Mouse (Mus musculus) CD4-positive, CD25-positive, alpha-beta regulatory T cell, adult 4 months (primary cell): ENCODE data around the gene Pgls. TPM values are rescaled to one million over a fixed set of nuclear protein-coding genes. Genes with fewer than 3 reads are reported as not detected.

Source experiments
- ATAC-seq: one replicate; pipeline ENCODE4 v1.8.0; 2017
- polyA plus RNA-seq, 2 experiments: library from polyadenylated mRNA; unstranded; fragments of 100-300 nt; shearing (Covaris generic); gene quantifications; one replicate each; pipeline ENCODE4 v1.2.1; 2017

Gene Pgls
- 10 to 100 TPM; 51.5 to 53.4 TPM for polyA plus RNA-seq

DNA sequence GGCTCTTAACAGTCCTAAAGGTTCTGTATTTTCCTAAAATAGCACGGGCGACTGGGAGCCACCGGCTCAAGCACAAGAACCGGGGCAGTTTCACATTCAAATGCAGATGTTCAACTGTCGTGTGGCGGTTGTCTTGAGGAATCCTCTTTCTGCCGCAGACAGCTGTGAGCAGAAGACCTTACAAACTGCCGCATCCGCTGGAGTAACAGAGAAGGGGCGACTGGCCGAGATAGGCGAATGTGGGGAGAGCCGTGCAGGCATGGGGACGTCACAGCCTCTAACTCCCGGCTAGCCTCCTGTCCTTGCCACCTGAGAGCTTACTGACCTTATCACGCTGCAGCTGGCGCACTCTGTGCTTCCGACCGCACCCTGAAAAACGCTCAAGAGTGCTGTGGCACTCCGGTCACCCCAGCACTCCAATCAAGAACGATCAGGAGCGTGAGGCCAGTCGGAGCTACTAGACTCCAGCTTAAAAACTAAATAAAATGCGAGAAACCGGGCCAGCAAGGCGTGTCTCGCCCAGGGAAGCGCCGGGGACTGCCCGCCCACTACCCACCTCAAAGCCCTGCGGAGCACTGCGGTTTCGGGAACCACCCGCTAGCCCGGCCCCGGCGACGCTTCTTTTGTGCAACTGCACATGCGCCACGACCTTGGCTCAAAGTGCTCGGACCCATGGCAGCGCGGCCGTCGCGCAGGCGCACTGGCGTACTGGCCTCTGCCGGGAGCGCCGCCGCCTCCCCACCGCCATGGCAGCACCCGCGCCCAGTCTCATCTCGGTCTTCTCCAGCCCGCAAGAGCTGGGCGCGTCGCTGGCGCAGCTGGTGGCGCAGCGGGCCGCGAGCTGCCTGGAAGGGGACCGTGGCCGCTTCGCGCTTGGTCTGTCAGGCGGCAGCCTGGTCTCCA, at the start of gene Pgls:
TSS of gene Pgls (plus strand) at position 706 of the 903 bp plus-strand sequence.
- peak; percentile 84 for ATAC-seq

DNA sequence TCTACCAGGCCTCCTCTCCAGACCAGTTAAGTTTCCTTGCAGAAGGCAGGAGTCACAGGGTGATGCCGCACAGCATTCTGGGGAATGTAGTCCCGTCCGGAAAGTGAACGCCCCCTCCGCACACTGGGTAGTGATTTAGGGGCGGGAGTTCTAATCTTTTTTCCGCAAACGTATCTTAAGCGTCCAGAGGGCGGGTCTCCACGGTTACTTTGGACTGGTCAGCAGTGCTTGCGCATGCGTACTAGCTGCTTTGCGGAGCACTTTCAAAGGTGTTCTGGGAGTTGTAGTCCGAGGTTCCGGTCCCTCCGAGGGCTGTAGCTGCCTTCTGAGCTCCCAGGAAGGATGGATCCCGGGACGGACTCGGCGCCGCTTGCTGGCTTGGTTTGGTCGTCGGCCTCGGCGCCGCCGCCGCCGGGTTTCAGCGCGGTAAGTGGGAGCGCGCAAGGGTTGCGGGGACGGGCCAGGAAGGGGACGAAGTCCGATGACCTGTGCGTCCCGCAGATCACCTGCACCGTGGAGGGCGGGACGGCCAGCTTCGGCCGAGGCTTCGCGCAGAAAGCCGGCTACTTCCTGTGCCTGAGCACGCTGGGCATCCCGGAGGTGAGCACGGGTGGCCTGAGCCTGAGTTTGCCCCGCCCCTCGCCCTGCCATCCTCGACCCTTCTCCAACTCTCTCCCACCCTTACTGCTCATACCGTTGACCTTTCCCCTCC, 49.2 kb upstream of the Pgls start, which contains the start of gene Mvb12a:
TSS of gene Mvb12a (plus strand) at position 291 of the 712 bp plus-strand sequence.
- peak; percentile 99 for ATAC-seq

DNA sequence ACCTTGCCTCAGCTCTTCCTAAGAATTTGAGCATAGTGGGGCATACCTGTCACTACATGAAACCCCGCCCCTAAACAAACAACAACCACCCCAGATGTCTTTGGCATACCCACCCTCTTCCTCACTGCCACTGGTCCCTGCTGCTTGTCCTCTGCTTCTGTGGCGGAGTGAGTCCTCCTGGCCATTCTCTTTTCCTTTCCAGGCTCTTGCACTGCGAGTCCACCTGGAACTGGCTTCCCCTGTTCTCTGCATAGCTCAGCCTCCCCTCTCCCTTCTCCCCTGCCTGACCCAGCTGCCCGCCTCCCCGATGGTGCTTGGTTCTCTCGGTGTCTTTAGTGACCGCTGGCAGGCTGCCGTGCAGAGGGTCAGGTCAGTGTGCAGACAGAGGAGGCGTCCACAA, 48.2 kb upstream of the Pgls start:
- ATAC-seq, result no peak

DNA sequence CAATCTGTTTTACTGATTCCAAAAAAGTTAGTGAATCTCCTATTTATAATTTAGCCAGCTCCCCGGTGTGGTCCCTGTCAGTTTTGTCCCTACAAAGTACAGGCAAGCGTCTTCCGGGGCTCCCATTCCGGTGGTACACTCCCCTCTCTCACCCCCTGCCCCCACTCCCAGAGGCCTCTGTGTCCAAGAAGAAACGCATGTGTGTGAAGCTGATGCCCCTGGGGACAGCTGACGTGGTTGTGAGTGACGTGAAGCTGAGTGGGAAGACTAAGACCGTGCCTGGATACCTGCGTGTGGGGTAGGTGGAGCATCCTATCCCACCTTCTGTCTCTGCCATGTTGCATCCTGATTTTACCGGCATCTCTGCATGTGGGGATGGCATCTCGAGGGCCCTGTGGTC, 46.9 kb upstream of the Pgls start:
- no peak for ATAC-seq

DNA sequence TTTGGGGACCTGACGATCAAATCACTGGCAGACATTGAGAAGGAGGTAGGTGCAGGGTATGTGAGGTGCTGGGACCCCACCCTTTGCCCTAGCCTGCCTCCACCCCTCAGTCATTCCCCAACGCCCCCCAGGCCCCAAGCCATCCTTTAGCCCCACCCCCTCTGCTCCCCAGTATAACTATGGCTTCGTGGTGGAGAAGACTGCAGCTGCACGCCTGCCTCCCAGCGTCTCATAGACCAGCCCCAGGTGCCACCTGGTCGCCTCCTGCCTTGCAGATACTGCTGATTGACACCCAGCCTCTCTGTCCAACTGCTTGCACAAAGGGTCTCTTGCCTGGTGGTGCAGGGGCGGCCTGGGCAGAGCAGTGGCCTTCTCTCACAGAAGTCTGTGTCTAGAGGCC, 44.4 kb upstream of the Pgls start:
- no peak for ATAC-seq

DNA sequence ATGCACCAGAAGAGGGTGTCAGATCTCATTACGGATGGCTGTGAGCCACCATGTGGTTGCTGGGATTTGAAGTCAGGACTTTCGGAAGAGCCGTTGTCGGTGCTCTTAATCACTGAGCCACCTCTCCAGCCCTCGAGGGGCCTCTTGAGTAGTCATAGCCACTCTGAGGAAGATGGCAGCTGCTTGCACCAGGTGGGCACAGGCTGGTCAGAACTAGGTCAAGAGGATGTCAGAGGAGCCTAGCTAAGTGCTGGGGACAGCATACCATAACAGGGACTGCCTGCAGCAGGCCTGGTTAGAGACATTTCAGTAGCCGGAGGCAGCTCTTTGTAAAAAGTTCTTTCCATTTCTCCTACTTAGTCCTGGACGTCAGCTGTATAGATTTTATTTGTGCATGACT, 41.2 kb upstream of the Pgls start:
- ATAC-seq, result no peak

DNA sequence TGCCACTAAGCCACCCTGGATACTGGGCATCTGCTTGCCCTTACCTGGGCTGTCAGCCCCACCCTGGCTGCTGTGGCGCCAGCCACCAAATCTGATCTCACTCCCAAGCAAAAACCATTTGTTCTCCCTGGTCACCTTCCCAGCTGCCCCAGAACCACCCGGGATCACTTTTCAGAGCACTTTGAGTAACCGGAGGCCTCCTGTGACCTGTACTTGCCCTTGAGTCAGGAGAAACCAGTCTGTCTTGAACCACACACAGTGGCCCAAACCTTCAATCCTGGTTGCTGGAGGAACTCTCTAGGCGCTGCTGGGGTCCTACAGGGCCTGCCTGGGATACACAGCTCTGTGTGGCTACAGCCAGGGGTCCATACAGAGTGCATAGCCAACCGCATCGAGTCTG, 39.2 kb upstream of the Pgls start:
- no peak for ATAC-seq

DNA sequence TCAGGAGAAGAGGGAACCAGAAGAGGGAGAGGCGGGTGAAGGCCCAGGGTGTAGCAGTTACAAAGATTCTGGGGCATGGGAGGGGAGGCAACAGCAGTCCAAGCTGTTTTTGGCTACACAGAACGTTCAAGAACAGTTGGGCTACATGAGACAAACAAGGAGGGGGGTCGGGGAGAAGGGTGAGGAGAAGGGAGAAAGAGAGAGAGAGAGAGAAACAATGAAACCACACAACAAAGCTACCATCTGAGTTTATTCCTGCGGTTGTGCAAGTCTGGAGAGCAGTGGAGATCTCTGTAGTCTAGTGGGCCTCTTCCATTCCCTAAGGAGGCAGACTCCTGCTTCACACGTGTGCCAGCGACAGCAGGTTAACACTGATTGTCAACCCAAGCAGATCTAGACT, 38.0 kb upstream of the Pgls start:
- ATAC-seq, result no peak

DNA sequence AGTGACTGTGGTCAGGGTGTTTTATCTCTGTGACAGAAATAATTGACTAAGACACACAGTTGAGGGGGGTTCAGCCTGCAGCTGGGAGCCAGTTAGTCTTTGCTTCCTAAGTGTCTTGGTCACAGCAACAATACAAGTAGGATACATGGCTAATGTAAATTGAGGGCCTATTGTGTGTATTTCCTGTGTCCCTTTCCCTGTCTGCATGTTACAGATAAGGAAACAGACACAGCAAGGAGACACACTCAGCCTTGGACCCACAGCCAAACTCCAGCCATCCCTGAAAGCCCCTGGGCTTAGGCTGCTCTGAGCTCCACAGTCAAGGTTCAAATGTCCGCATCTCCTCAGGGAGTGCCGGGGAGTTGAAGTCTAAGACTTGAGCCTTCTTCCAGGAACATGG, 37.3 kb upstream of the Pgls start:
- ATAC-seq, result no peak

DNA sequence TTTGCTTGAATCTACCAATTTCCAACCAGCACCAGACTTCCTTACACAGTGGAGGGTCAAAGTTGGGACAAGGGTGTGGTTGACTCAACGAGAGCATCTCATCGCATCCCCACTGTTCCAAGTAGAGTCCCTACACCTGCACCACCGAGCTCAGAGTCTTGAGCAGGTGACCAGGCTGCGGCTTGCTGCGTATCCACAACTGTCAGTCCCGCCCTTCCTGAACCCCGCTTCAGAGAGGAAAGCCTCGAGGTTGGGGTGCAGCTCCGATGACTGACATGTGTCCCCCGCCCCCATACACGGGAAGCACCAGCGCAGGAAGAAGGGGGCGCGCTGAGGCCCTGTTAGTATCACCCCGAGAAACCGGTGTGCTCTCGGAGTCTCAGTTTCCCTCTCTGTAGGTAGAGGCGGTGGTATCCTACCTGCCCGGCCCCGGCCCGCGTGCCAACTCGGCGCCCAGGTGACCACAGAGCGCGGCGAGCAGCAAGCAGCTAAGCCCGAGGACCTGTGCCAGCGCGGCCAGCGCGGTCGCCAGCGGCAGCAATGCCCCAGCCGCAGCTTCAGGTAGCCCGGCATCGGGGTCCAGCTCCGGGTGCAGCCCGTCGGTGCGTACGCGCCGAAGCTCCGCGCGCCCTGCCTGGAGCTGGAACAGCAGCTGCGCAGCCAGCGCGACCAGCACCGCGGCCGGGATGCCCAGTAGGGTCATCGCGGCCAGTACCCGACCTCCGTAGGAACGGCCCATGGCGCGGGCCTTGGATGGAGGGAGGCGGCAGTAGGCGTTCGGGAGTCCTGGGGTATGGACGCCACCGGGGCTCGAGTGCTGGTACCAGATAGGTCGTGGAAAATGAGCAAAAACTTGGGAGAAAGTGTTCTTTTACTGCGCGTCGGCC, 33.7 kb upstream of the Pgls start, which contains the start of gene Tmem221:
TSS of gene Tmem221 (minus strand) at position 801 of the 887 bp plus-strand sequence.
- ATAC-seq, result peak; percentile 42

DNA sequence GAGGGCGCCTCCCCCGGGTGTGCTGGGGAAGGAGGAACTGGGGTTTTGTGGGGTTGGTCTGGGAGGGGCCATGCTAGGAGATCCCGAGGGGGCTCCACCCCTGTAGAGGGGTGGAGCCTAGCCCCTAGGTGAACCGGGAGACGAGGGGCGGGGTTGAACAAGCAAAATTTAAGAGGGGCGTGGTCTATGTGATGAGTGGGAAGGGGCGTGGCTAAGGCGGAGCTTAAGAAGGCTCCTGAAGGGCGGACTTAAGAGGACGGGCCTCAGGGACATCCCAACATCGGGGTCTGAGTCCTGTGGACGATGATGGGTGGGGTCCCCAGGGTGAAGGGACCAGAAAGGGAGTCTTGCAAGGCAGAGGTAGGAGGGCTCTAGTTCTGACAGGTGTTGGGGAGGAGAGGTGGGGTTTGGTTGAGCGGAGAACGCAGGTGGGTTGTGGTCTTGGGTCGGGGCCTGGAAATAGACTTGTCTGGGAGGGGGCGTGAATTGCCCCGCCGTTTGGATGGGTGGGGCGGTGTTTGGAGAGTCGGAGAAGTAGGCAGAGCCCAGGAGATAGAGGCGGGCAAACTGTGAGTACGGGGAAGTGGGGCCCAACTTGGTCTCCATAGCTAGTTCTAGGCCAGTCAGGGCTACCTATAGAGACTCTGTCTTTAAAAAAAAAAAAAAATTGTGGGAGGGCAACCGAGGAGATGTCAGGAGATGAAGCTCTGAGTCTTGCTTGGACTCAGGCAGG, 32.9 kb upstream of the Pgls start:
- ATAC-seq, result peak; percentile 49

DNA sequence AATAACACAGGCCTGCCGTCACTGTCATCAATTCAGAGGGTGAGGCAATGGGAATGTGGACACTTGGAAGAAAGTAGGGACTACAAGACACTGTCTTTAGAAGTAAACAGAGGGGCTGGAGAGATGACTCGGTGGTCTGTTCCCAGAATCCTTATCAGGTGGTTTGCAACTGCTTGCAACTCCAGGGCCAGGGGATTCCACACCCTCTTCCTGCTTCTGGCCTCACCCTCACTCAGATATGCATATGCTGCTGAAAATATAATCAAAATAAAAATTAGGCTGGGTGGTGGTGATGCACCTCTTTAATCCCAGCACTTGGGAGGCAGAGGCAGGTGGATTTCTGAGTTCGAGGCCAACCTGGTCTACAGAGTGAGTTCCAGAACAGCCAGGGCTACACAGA, 31.9 kb upstream of the Pgls start:
- no peak for ATAC-seq

DNA sequence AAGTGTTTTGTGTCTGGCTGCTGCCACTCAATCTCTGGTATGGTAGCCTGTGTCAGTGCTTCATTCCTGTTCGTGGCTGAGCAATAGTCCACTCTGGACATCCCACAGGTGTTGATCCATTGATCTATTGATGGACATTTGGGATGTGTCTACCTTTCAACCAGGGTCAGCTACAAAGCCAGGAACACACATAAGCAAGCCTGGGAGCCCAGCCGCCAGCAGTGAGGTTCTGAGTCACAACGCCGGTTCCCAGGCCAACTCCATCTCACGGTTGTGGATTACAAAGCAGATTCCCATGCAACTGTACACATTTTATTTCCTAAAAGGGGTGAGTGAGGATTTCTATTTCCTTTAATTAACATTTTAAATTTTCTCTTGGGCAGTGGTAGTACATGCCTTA, 31.2 kb upstream of the Pgls start:
- no peak for ATAC-seq

DNA sequence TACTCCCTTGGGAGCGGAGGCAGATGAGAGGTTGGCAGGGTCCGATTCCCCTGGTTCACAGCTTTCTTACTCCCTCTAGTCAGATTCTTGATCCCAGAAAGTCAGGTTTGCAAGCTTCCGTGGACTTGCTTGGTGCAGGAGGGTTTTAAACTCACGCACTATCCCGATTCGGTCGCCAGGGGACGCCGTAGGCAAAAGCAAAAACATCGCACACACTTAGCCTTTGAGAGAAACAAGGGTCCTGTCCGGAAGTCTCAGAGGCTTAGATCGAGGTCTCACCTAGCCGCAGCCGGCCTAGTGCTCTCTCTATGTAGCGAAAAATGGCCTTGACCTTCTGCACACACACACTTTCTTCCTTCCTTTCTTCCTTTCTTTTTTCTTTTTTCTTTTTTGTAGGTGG, 30.6 kb upstream of the Pgls start:
- ATAC-seq, result peak; percentile 70

DNA sequence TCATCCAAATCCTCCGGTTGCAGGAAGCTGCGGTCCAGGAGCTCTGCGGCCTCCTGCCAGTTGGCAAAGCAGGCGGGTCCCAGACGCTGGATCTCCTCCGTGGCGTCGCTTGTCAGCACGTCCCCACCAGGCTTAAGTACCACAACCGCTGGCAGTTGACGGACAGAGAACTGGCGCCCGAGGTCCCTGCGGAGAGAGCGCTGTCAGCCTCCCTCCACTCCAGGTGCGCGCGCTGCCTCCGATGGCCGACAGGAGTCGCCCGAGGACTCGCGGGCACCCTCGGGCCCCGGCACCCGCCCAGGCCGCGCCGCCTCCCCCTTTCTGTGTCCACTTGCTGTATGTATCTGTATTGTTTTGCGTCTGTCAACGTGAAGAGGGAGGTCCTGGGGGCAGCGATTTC, 29.2 kb upstream of the Pgls start:
- ATAC-seq, result peak; percentile 47

DNA sequence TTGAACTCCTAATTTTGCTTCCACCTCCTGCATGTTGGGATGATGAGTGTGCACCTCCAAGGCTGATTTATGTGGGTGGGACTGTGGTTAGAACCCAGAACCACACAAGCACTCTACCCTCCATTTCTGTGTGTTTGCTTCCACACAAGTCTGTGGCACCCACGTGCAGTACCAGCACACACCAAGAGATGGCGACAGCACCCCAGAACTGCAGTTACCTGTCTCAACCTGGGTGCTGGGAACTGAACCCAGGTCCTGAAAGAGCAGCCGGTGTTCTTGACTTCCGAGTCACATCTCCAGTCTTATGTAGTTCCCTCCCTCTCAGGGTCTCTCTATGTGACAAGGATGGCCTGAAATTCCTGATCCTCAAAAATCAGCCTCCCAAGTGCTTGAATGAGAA, 28.0 kb upstream of the Pgls start:
- ATAC-seq, result no peak

DNA sequence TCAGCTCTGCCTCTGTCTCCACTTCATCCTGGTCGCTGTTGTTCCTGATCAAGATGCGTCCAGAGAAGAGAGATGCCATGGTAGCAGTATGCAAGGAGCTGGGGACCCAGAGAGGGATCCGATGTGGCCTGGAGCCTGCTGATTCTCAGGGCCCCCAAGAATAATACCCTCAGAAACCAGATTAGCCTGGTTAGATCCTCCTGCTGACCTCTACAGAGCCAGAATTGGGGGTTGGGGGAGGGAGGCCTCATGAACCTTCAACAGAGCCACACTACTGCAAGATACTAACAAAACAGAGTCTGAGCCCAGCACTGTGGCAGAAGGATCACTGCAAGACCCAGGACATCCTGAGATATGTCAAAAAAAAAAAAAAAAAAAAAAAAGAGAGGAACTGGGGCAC, 25.5 kb upstream of the Pgls start, which contains the start of gene Nxnl1:
TSS of gene Nxnl1 (minus strand) at position 101 of the 400 bp plus-strand sequence.
- ATAC-seq, result no peak

DNA sequence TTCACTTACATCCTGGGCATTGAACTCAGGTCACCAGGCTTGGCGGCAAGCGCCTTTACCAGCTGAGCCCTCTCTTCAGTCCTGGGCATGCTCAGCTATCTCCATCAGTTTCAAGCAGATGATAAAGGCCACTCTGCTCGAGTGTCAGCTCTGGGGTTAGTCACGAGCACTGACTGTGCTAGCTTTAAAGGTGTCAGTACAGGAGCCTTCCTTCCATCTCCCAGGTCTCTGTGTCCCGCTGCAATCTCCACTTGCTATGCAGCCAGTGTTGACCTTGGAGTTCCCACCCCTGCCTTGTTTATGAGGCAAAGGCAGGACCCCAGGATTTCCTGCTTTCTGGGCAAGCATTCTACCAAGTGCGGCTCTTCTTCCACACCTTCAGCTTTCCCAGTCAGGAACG, 24.4 kb upstream of the Pgls start:
- no peak for ATAC-seq

DNA sequence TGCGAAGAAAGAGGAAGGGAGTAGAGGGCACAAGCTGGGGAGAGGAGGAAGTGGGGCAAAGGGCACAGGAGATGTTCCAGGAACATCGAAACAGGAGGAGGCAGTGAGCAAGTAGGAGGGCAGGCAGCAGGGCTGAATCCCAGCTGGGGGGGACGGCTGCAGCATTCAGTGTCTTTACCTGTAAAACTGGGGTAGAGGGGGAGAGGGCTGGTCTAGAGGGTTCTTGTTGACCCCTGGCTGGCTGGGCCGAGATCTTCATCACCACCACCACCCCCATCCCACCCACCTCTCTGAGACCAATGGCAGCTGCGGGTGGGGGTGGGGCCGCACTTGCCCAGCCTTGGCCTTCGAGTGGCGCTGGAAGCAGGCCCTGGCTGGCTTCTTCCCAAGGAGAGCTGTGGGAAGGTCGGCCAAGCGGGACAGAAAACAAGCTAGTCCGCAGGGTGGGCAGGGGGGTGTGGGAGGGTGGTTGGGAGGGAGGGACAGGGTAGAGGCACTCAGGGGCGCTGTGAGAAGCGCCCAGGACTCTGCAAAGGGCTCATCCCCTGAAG, 23.5 kb upstream of the Pgls start, which contains the start of gene Slc27a1:
TSS of gene Slc27a1 (plus strand) at position 496 of the 551 bp plus-strand sequence.
- no peak for ATAC-seq

DNA sequence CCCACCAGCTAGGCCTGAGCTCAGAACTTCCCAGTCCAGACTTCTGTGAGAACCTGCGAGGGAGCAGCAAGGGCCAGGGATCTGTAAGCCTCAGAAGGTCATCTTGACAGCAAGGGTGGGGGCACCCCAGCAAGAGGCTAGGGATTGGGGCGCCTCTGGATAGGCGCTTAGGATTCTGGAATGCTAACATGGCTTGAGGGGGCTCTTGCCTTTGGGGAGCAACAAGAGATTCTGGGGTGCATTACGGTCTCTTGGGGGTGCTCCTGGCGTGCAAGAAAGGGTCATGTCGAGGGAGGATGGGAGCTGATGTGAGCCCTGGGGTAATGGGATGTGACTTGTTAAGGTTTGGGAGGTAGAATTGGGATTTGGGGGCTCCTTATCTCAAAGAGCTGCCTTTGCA, 23.0 kb upstream of the Pgls start:
- ATAC-seq, result no peak
